Mouse (Mus musculus): ENCODE data around the gene Efr3b.

The Efr3b gene

GRCm38 (mm10) chr12:3918577-3918976 is 120.1 kb downstream of the Efr3b start:
- in situ Hi-C loops (cut with MboI; ENCODE audit: unreplicated experiment in 2 of 2) = loop anchor here in 1 of 2 experiments (10.0 to 25.0 kb wide), 2 partner anchors 234 to 1044 kb away; no protein-coding TSS in a partner anchor

- in situ Hi-C loops (cut with MboI; ENCODE audit: unreplicated experiment in 2 of 2) = loop anchor here in 1 of 2 experiments (10.0 to 25.0 kb wide), 2 partner anchors 233 to 1044 kb away; no protein-coding TSS in a partner anchor
Measured at GRCm38 (mm10) chr12:3917668-3918341, 120.9 kb downstream of the Efr3b start.

GRCm38 (mm10) chr12:3915852-3916251 is 122.9 kb downstream of the Efr3b start:
- in situ Hi-C loops (cut with MboI; ENCODE audit: unreplicated experiment in 2 of 2) = loop anchor here in 1 of 2 experiments (10.0 to 25.0 kb wide), 2 partner anchors 231 to 1046 kb away; no protein-coding TSS in a partner anchor
